Mouse (Mus musculus) left cerebral cortex, postnatal 36 days (tissue): Measurements from ENCODE around the gene Iqcj. TPM values are rescaled to one million over a fixed set of nuclear protein-coding genes. Genes with fewer than 3 reads are reported as not detected.
A peak's percentile ranks its signal among the peaks of the same experiment; 100 is the strongest.

ENCODE experiments used
- DNase-seq, 2 experiments: peaks; one replicate each; pipeline ENCODE4 v3.0.0; 2021 to 2022; ENCODE audit warnings: low spot score in 2 of 2, mixed read lengths in 1 of 2
- intact Hi-C: fragments of 180-260 bp; cut with DNase I; formaldehyde crosslinking; loops from one replicate; pipeline ENCODE4 v1.15.1; 2025
- total RNA-seq, 2 experiments: library from RNA; stranded (reverse); gene quantifications; 2 replicates each; pipeline ENCODE4 v1.2.3; 2021

Gene Iqcj
- total RNA-seq, 2 experiments from 2014 or later: 2.6 to 5.9 TPM

GRCm38 (mm10) chr3:67947000-67947399 is 55.0 kb downstream of the Iqcj start:
- intact Hi-C loops: no loop called here
- no peak for DNase-seq

GRCm38 (mm10) chr3:67952517-67952940 is 60.5 kb downstream of the Iqcj start:
- no peak for DNase-seq
- intact Hi-C loops: no loop called here

- peak; percentile 54 to 60 for DNase-seq
- intact Hi-C loops: no loop called here
Measured at GRCm38 (mm10) chr3:67954459-67955065, 62.5 kb downstream of the Iqcj start.

- intact Hi-C loops: no loop called here
- DNase-seq: no peak
Measured at GRCm38 (mm10) chr3:67959672-67960071, 67.7 kb downstream of the Iqcj start.

- intact Hi-C loops: no loop called here
- no peak for DNase-seq
Measured at GRCm38 (mm10) chr3:67960133-67960532, 68.1 kb downstream of the Iqcj start.

GRCm38 (mm10) chr3:67960727-67961126 is 68.7 kb downstream of the Iqcj start:
- intact Hi-C loops: no loop called here
- no peak for DNase-seq

- DNase-seq: no peak
- intact Hi-C loops: no loop called here
Measured at GRCm38 (mm10) chr3:67961934-67962639, 70.1 kb downstream of the Iqcj start.

GRCm38 (mm10) chr3:67974340-67974998 is 82.4 kb downstream of the Iqcj start:
- intact Hi-C loops: no loop called here
- no peak for DNase-seq

- intact Hi-C loops: no loop called here
Measured at GRCm38 (mm10) chr3:67980006-67980405, 88.0 kb downstream of the Iqcj start.

GRCm38 (mm10) chr3:67983329-67983728 is 91.3 kb downstream of the Iqcj start:
- DNase-seq: peak in 1 of 2 experiments; percentile 11
- intact Hi-C loops: no loop called here

More at GRCm38 (mm10) chr3:67980006-67980405, 88.0 kb downstream of the Iqcj start:
- no peak for DNase-seq

GRCm38 (mm10) chr3:68002415-68002814 is 110.4 kb downstream of the Iqcj start:
- intact Hi-C loops: no loop called here
- no peak for DNase-seq

- intact Hi-C loops: no loop called here
- no peak for DNase-seq
Measured at GRCm38 (mm10) chr3:68012342-68012741, 120.3 kb downstream of the Iqcj start.

- intact Hi-C loops: no loop called here
- DNase-seq: no peak
Measured at GRCm38 (mm10) chr3:68015786-68016185, 123.8 kb downstream of the Iqcj start.

GRCm38 (mm10) chr3:68019401-68019800 is 127.4 kb downstream of the Iqcj start:
- intact Hi-C loops: no loop called here
- no peak for DNase-seq

- DNase-seq: no peak
- intact Hi-C loops: no loop called here
Measured at GRCm38 (mm10) chr3:68036097-68036496, 144.1 kb downstream of the Iqcj start.

- DNase-seq: no peak
- intact Hi-C loops: loop anchor here (10.0 kb wide), 1 partner anchor 148 kb away; the partner anchor contains the start of genes Iqcj and Iqschfp
Measured at GRCm38 (mm10) chr3:68042951-68043350, 150.9 kb downstream of the Iqcj start.

- DNase-seq: no peak
- intact Hi-C loops: loop anchor here (1.0 to 10.0 kb wide), 3 partner anchors 151 to 533 kb away; partner anchors contain the start of genes Iqcj and Iqschfp
Measured at GRCm38 (mm10) chr3:68045475-68046416, 153.7 kb downstream of the Iqcj start.

- intact Hi-C loops: no loop called here
- DNase-seq: no peak
Measured at GRCm38 (mm10) chr3:68053538-68053937, 161.5 kb downstream of the Iqcj start.

- intact Hi-C loops: loop anchor here (5.0 kb wide), 2 partner anchors 437 to 652 kb away; no protein-coding TSS in a partner anchor
Measured at GRCm38 (mm10) chr3:68055071-68055470, 163.1 kb downstream of the Iqcj start.

More at GRCm38 (mm10) chr3:68055071-68055470, 163.1 kb downstream of the Iqcj start:
- peak in 1 of 2 experiments; percentile 57 for DNase-seq
